Mouse (Mus musculus) adrenal gland, adult 8-10 months (tissue): Measurements from ENCODE around the gene Vmn1r42. TPM values are rescaled to one million over a fixed set of nuclear protein-coding genes. Genes with fewer than 3 reads are reported as not detected.
"Not testable (repeated sequence)": the region's sequence is repeated elsewhere in the genome, so short reads cannot be mapped to it uniquely, and the experiment has no call there.

Experiments used
- DNase-seq: peaks from one replicate; pipeline ENCODE4 v3.0.0; 2022
- total RNA-seq, 4 experiments: library from RNA; stranded (reverse); gene quantifications; 2 replicates each; pipeline ENCODE4 v1.2.4; 2022

Gene Vmn1r42
- not detected for total RNA-seq

DNA sequence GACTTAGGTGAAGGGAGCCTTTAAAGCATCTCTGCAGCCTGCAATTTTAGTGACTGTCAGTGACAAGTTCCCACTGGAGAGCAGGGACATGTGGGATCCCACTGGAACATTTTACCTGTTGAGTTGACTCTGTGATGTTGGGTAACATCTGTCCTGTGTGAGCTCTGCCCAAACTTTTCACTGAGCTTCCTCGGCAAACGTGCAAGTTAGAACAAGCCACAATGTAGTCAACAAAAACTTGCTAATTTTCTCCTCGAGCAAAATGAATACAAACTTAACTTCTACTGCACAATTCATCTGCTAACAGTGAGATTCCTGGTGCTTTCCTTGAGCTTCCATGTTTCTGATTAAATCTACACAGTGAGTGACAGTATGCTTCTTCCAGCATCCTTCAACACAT, at the start of gene Vmn1r42, which contains the start of gene Vmn1r43:
Vmn1r42 (minus strand) TSS at position 101 of the 400 bp plus-strand sequence.
Vmn1r43 (minus strand) TSS at position 101 of the 400 bp plus-strand sequence.
- DNase-seq = not testable (repeated sequence)

GRCm38 (mm10) chr6:89883812-89884211, 7.6 kb upstream of the Vmn1r42 start:
- DNase-seq = no peak

DNA sequence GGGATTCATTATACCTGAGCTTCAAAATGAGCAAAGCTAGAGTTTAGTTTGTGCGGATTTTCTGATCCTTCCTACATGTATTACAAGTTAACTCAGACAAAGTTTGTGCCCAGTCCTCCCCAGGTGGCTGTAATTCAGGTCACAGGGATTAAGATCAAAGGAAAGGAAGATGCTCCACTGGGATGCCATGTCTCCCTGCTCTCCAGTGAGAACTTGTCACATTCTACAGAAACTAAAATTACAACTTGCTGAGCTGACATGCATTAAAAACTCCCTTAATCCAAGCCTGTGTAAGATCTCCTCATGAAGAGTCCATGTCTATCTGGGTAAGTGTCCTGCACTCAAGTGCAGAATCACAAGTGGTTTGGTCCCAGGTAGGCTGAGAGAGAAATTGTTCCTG, 7.1 kb upstream of the Vmn1r42 start, which contains the start of gene Vmn1r44:
Vmn1r44 (plus strand) TSS at position 301 of the 400 bp plus-strand sequence.
- DNase-seq = no peak

- no peak for DNase-seq
Measured at GRCm38 (mm10) chr6:89880867-89881266, 4.7 kb upstream of the Vmn1r42 start.

DNA sequence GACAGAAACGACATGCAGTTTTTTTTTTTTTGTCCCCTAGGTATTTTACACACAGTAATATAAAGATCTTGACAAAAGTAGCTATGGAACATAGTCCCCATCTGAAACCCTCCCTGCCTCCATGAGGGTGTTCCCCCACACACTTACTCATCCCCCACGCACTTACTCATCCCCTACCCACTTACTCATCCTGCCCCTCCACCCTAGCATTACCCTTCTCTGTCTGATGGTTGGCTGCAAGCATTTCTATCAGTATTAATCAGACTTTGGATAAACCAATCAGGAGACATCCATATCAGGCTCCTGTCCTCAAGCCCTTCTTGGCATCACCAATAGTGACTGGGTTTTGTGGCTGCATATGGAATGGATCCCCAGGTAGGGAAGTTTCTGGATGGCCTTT, 750 bp upstream of the Vmn1r42 start:
- DNase-seq = no peak

DNA sequence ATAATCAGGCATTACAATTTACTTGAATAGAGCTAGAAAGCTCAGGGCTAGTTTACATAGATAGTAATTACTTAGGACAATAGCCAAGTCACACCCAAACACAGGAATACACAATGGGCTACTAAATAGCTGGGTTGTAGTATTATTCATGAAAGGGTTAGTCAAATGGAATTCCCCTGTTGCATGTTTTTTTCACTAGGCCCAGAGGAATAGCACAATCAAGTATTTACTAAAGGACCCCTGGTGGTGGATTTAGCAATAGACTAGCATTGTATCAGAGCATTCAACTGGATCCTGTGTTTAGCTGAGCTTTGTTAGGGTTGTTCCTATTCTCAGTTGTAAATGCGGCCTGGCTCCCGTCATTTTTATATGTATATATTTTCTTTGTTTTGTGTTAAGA, 8.2 kb downstream of the Vmn1r42 start:
- DNase-seq = no peak

DNA sequence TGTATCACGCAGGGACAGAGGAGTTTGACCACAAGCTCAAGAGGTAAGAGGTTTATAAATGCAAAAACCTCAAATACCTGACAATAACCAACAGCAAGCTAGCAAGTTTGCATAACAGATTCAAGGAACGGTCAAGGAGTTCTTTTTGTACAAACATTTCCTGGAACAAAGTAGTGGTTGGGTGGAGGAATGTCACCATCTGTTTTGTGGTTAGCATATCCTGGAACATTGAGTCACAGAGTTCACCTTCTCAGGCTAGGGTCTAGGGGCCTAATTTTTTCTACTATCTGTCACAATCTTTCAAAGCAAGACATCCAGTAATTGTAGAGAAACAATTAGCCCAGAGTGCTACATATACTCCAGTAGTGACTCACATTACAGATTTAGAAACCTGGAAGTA, 8.9 kb downstream of the Vmn1r42 start:
- DNase-seq = no peak

- no peak for DNase-seq
Measured at GRCm38 (mm10) chr6:89863792-89864191, 12.4 kb downstream of the Vmn1r42 start.

DNA sequence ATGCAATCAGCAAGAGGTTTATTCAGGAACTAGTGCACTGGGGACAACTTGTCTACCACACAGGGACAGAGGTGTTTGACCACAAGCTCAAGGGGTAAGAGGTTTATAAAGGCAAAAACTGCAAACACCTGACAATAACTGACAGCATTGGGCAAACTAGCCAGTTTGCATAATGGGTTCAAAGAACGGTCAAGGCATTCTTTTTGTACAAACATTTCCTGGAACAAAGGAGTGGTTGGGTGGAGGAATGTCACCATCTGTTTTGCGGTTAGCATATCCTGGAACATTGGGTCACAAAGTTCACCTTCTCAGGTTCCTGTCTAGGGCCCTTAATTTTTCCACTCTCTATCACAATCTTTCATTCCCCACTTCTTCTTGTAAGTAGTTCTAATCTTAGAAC, 16.4 kb downstream of the Vmn1r42 start:
- no peak for DNase-seq

DNA sequence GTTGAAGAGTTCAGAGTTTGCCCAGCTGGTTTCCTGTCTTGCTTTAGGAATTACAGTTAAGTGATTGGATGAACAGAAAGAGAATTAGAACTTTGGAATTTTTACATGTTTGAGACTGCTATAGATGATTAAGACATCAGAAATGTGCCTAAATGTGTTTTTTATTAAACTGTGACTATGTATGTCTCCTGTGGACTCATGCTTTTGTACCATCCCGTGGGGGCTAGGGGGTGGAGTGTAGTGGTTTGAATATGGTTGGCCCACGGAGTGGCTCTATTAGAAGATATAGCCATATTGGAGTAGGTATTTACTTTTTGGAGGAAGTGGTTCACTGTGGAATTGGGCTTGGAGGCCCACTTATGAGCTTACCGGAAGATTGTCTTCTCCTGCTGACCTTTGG, 18.7 kb downstream of the Vmn1r42 start:
- no peak for DNase-seq

Other genes with a start within 250 kb of the Vmn1r42 start
- gene Txnrd3, start 232.4 kb downstream of the Vmn1r42 start, total RNA-seq = 10 to 100 TPM in 3 of 4 experiments, 1 to 10 TPM in 1; 9.5 to 18.8 (median 14.4) TPM
- gene Vmn1r40, start 168.9 kb downstream of the Vmn1r42 start, total RNA-seq = not detected
- gene Vmn1r41, start 135.6 kb downstream of the Vmn1r42 start, total RNA-seq = not detected
- not detected for gene Vmn1r43, start within 50 bp of the Vmn1r42 start, total RNA-seq
- not detected for gene Vmn1r44, start 7.2 kb upstream of the Vmn1r42 start, total RNA-seq
- gene Vmn1r45, start 64.2 kb upstream of the Vmn1r42 start, total RNA-seq = not detected
- gene Vmn1r46, start 92.9 kb upstream of the Vmn1r42 start, total RNA-seq = not detected
- not detected for gene Vmn1r47, start 139.7 kb upstream of the Vmn1r42 start, total RNA-seq
- not detected for gene Vmn1r48, start 160.4 kb upstream of the Vmn1r42 start, total RNA-seq
- gene Vmn1r49, start 202.1 kb upstream of the Vmn1r42 start, total RNA-seq = not detected
- not detected for gene Vmn1r50, start 225.0 kb upstream of the Vmn1r42 start, total RNA-seq
- gene Vmn1r51, start 246.2 kb upstream of the Vmn1r42 start, total RNA-seq = not detected